10 mouse cellular contexts compared by ENCODE assay signal in the genomic region with DNA sequence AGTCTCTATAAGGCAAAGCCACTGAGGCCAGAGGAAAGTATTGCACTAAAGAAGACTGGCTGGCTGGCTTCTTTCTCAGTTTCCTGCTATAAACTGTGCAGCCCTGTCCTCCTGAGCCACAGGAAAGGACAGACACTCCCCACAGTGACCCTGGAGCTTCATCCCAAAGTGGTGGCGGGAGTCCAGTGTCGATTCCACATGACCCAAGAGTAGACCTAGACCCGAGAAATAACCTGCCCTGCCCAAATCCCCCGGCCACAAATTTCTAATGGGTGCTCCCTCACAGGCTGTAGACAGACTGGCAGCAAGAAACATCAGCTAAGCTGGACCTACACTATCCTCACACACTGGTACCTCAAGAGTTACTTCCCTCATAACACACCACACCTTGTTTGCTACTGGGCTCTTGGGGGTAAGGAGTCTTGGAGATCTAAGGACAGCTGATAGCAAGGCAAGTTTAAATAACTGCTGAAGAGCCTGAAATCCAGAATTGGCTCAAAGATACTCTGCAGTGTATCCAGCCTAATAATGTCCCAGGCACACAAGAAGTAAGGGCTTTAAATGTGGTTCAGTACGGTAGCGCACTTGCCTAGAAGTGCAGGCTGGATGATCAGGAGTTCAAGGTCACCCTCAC. TPM values are rescaled to one million over a fixed set of nuclear protein-coding genes. Genes with fewer than 3 reads are reported as not detected.
DNase-seq lines count a peak whose midpoint lies in the region; ATAC-seq and TF ChIP-seq lines count a peak whose summit lies in the region.
"Had no signal": no experiment of that assay in that cellular context is flagged by ENCODE, and none has a peak within 500 bp of the region (broad histone marks: within the 10 kb centered on the region; RNA-seq: fewer than 3 reads in every experiment).

No protein-coding gene starts in this region.

- ATAC-seq in heart, embryonic 15.5 days (replicated peaks; ENCODE audit: insufficient number of reproducible peaks, insufficient read depth, low FRiP score, low read depth): no peak
- no peak for ATAC-seq in lung, postnatal 0 days
- no peak for ATAC-seq in intestine, embryonic 14.5 days (replicated peaks; ENCODE audit: low FRiP score, low TSS enrichment, low read depth)
- no peak for ATAC-seq in stomach, embryonic 16.5 days (ENCODE audit: insufficient read depth, low FRiP score)
- ATAC-seq: midbrain, embryonic 16.5 days had no signal

- 0 out of 2 replicates have a peak overlapping the region, but pooled peaks have one; percentile 22 for H3K27ac ChIP-seq in heart, embryonic 15.5 days
- peak overlapping the region; percentile 54; the same call in 1 of the 2 replicates for H3K27ac ChIP-seq in lung, postnatal 0 days (ENCODE audit: low read length)
- H3K27ac ChIP-seq in intestine, embryonic 14.5 days (ENCODE audit: low read depth): peak overlapping the region; percentile 70; the same call in 1 of the 2 replicates
- H3K27ac ChIP-seq in stomach, embryonic 16.5 days (ENCODE audit: low read length): peak overlapping the region; percentile 99

- intact Hi-C loops in heart, postnatal 10 days (cut with DNase I): no loop called here

- H3K4me3 ChIP-seq in heart, embryonic 15.5 days: no peak overlapping the region
- no peak overlapping the region for H3K4me3 ChIP-seq in lung, postnatal 0 days (ENCODE audit: low read depth, low read length)
- H3K4me3 ChIP-seq in intestine, embryonic 14.5 days (ENCODE audit: low read depth, low read length): no peak overlapping the region
- H3K4me3 ChIP-seq in stomach, embryonic 16.5 days (replicated peaks; ENCODE audit: low read length): no peak overlapping the region

- no peaks in the 10 kb centered on the region for H3K36me3 ChIP-seq in heart, embryonic 15.5 days
- no peaks in the 10 kb centered on the region for H3K36me3 ChIP-seq in lung, postnatal 0 days (ENCODE audit: insufficient read depth, low read length)
- no peaks in the 10 kb centered on the region for H3K36me3 ChIP-seq in intestine, embryonic 14.5 days (ENCODE audit: control insufficient read depth, insufficient read depth, low read length)
- no peaks in the 10 kb centered on the region for H3K36me3 ChIP-seq in stomach, embryonic 16.5 days (ENCODE audit: control insufficient read depth, insufficient read depth, low read length)

- no peak overlapping the region for H3K4me2 ChIP-seq in heart, embryonic 15.5 days
- no peak overlapping the region for H3K4me2 ChIP-seq in lung, postnatal 0 days (replicated peaks; ENCODE audit: low read depth, low read length)
- no peak overlapping the region for H3K4me2 ChIP-seq in intestine, embryonic 14.5 days (ENCODE audit: low read length)
- no peak overlapping the region for H3K4me2 ChIP-seq in stomach, embryonic 16.5 days (ENCODE audit: low read depth, low read length)

- no peak overlapping the region for H3K9ac ChIP-seq in heart, embryonic 15.5 days
- H3K9ac ChIP-seq in lung, postnatal 0 days (replicated peaks; ENCODE audit: low read depth): no peak overlapping the region
- H3K9ac ChIP-seq in intestine, embryonic 14.5 days (ENCODE audit: low read length): no peak overlapping the region
- 0 out of 2 replicates have a peak overlapping the region, but pooled peaks have one; percentile 28 for H3K9ac ChIP-seq in stomach, embryonic 16.5 days (ENCODE audit: low read length)

- no peaks in the 10 kb centered on the region for H3K9me3 ChIP-seq in heart, embryonic 15.5 days (replicated peaks)
- no peaks in the 10 kb centered on the region for H3K9me3 ChIP-seq in lung, postnatal 0 days (ENCODE audit: low read length)
- no peaks in the 10 kb centered on the region for H3K9me3 ChIP-seq in intestine, embryonic 14.5 days (ENCODE audit: control insufficient read depth, low read length)
- no peaks in the 10 kb centered on the region for H3K9me3 ChIP-seq in stomach, embryonic 16.5 days (replicated peaks; ENCODE audit: control insufficient read depth, low read length)

- WGBS in heart, embryonic 15.5 days: 71% methylated on average over 6 of the region's 6 CpGs
- whole genome bisulfite sequencing in lung, postnatal 0 days: 61% methylated on average over 6 of the region's 6 CpGs
- WGBS in intestine, embryonic 14.5 days: 77% methylated on average over 6 of the region's 6 CpGs
- WGBS in stomach, embryonic 16.5 days: 79% methylated on average over 6 of the region's 6 CpGs

- H3K27me3 ChIP-seq in heart, embryonic 15.5 days: no peaks in the 10 kb centered on the region
- H3K27me3 ChIP-seq in lung, postnatal 0 days (replicated peaks; ENCODE audit: insufficient read depth, low read length): no peaks in the 10 kb centered on the region
- no peaks in the 10 kb centered on the region for H3K27me3 ChIP-seq in intestine, embryonic 14.5 days (replicated peaks; ENCODE audit: control insufficient read depth, insufficient read depth, low read length)
- 0 out of 2 replicates have a peak, but pooled peaks cover 2% of the 10 kb centered on the region for H3K27me3 ChIP-seq in stomach, embryonic 16.5 days (ENCODE audit: control insufficient read depth, insufficient read depth, low read length)

- peaks cover 48% of the 10 kb centered on the region for H3K4me1 ChIP-seq in heart, embryonic 15.5 days (replicated peaks)
- H3K4me1 ChIP-seq in lung, postnatal 0 days (ENCODE audit: insufficient read depth, low read depth, low read length): peaks cover 18% of the 10 kb centered on the region
- peaks cover 47% of the 10 kb centered on the region for H3K4me1 ChIP-seq in intestine, embryonic 14.5 days (replicated peaks; ENCODE audit: control insufficient read depth, insufficient read depth, low read length)
- peaks cover 51% of the 10 kb centered on the region for H3K4me1 ChIP-seq in stomach, embryonic 16.5 days (ENCODE audit: control insufficient read depth, insufficient read depth, low read length)

- no peak for TF ChIP-seq CTCF in lung, postnatal 0 days (IDR thresholded peaks at IDR 0.05)

- DNase-seq in heart, postnatal 10 days: no peak
- DNase-seq in lung, postnatal 0 days (ENCODE audit: low spot score): peak; percentile 62
- DNase-seq in lung, adult 18-20 months: no peak
- no peak for DNase-seq in intestine, embryonic 14.5 days (ENCODE audit: low spot score)
- DNase-seq in layer of hippocampus, postnatal 10 days (ENCODE audit: low spot score in 2 of 2): no peak
- DNase-seq: adrenal gland, adult 2 months; heart, postnatal 4 days had no signal

- no peak for TF ChIP-seq EP300 in lung, postnatal 0 days (IDR thresholded peaks at IDR 0.05)

RNA-seq across cellular contexts. Expression of gene Ncor2, which starts 1.7 kb away (rescaled TPM):
- 14.9 and 22.2 TPM in 2 replicates for polyA plus RNA-seq in heart, embryonic 15.5 days (2015; fragmentation: Nextera tagmentation; extraction: Ambion mirVana)
- 100 to 1,000 TPM; 112 to 125 TPM for total RNA-seq in heart, postnatal 10 days (2021)
- polyA plus RNA-seq in lung, postnatal 0 days (2015; fragmentation: Nextera tagmentation; extraction: Ambion mirVana): 20.2 and 23.9 TPM in 2 replicates
- polyA plus RNA-seq in intestine, embryonic 14.5 days (2014; fragmentation: Nextera tagmentation; extraction: Ambion mirVana): 26.1 and 27.5 TPM in 2 replicates
- polyA plus RNA-seq in stomach, embryonic 16.5 days (2015; fragmentation: Nextera tagmentation; extraction: Ambion mirVana): 21.4 and 24.6 TPM in 2 replicates
- 100 to 1,000 TPM; 171 to 187 TPM for total RNA-seq in layer of hippocampus, postnatal 10 days (2021)

Comparison
In these comparisons a context has a peak if more than half of its experiments do, and no peak if none do; other contexts are left out.
1. H3K27ac ChIP-seq: peak in every context shown above with its lines; median percentile 99 in stomach, embryonic 16.5 days; 70 in intestine, embryonic 14.5 days; 54 in lung, postnatal 0 days; 22 in heart, embryonic 15.5 days.